Mouse (Mus musculus) central nervous system, embryonic 11.5 days (tissue): ENCODE results near the gene Ilvbl. TPM values are rescaled to one million over a fixed set of nuclear protein-coding genes. Genes with fewer than 3 reads are reported as not detected.

Experiments used
- polyA plus RNA-seq: library from polyadenylated mRNA; depleted of rRNA; stranded (reverse); fragments of >200 nt; gene quantifications from 2 replicates; pipeline ENCODE4 v1.2.3, GENCODE M21; 2012; rRNA removed

Ilvbl gene
- 23.4 and 36.0 TPM in 2 replicates for polyA plus RNA-seq

DNA sequence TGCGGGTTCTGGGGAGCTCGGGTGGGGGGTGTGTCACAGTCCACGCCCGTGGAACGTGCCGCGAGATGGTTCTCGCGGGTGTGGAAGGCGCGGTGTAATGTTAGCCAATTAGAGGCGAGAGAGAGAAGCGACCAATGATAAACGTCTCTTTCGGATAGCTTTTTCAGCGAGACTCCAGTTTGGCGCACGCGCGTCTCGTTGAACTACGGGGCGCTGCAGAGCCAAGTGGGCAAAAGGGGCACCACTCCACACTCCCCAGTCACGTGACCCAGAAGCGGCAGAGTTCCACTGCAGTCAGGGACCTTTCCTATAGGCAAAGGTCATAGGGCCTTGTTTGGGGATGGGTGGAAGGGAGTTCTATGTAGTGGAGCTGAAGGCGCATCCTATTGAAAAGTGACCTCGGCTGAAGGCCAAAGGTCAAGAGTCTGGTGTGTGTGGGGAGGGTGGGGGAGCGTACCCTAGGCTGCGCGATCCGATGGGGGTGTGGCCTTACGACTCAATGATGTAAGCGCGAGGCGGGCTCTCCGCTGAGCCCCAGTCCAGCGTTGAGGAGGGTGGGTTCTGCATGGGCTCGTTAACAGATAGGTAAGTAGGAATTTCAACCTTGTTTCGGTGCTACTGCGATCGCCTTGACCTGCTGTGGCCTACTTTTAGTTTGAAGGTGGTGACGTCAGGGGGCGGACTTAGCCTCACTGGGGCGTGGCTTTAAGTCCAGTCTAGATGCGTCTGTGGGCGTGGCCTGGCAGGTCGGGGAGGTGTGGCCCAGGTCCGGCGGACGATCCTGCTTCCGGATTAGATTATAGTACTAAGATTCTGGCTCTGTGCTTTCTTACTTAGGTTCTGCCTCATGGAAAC, at the start of gene Ilvbl:
Gene Ilvbl, plus strand, starts transcription at position 97 of the 855 bp plus-strand sequence.

DNA sequence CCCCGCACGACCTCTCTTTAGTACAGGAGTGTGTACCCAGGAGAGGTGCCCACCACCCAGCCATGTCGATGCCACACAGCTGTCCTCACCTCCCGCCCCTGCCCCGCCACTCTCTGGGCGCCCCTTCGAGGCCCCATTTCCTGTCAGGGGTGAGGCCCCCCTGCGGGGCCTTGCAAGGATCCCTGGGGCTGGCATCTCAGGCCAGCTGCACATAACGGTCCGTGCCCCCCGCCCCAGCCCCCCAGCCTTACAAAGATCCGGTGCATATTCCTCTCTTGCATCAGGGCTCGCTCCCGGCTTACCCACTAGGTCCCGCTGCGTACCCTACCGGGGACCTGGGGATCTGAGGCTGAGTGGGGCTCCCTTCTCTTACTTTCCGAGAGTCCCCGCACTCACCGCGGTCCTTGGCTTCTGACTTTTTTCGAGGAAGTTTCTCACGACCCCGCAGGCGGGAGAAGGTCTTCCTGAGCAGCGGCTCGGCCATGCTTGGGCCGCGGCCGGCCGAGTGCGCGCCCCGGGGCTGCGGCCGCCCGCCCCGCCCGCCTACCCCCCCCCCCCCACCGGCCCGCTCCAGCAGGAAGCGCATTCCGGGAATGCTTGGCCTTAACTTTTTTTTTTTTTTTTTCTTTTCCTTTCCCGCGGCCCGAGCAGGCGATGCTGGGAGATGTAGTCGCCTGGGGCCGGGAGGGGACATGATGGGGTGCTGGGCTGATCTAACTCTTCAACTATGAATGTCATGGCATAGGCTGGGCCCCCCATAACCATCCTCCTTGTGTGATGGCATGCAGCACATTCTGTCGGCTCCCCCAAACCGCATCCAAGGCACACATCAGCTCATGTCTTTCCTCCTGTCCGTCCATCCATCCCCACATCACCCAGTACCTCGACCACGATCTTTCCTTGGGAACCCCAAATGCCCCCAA, 17.5 kb downstream of the Ilvbl start, which contains the start of gene Syde1:
Gene Syde1, minus strand, starts transcription at position 559 of the 923 bp plus-strand sequence.

DNA sequence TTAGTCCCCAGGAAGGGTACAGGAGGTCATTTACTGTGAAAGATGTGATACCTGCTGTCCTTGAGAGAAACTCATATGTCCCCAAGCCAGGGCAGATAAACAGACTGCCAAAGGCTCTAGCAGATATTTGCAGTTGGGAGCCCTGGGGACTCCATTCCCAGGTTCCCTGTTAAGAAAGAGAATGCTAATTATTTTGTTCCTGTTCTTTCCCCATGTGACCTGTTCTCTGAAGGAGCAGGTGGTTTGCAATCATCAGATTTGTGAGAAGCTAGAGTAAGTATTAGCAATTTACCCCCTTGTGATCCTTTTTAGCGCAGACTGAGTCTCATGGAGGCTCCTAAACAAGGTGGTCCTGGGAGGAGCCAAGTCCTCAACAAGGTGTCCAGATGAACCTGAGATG, 43.8 kb downstream of the Ilvbl start, which contains the start of gene Olfr1357:
Gene Olfr1357, minus strand, starts transcription at position 101 of the 400 bp plus-strand sequence.

Other genes with a start within 250 kb of the Ilvbl start
- 50.2 and 70.5 TPM in 2 replicates for gene Agpat3, start 221.9 kb upstream of the Ilvbl start, polyA plus RNA-seq
- 383 and 611 TPM in 2 replicates for gene Rrp1, start 161.3 kb upstream of the Ilvbl start, polyA plus RNA-seq
- gene Cstb, start 148.7 kb upstream of the Ilvbl start, polyA plus RNA-seq = 65.4 and 83.7 TPM in 2 replicates
- 7.1 and 7.9 TPM in 2 replicates for gene Pdxk, start 109.4 kb upstream of the Ilvbl start, polyA plus RNA-seq
- gene Olfr1358, start 56.9 kb upstream of the Ilvbl start, polyA plus RNA-seq = 0.06 TPM in 1 of 2 replicates, not detected in the other
- gene Syde1, start 17.6 kb downstream of the Ilvbl start, polyA plus RNA-seq = 18.2 and 27.2 TPM in 2 replicates
- not detected in 2 replicates for gene Olfr1357, start 43.7 kb downstream of the Ilvbl start, polyA plus RNA-seq
- 0.04 TPM in 1 of 2 replicates, not detected in the other for gene Casp14, start 143.9 kb downstream of the Ilvbl start, polyA plus RNA-seq
- gene Ccdc105, start 178.7 kb downstream of the Ilvbl start, polyA plus RNA-seq = 0.06 TPM in 1 of 2 replicates, not detected in the other
- gene Slc1a6, start 206.2 kb downstream of the Ilvbl start, polyA plus RNA-seq = 1.4 and 2.5 TPM in 2 replicates